Mouse (Mus musculus) left cerebral cortex, adult 2 months (tissue): ENCODE measurements around the gene Cyb561a3. TPM values are rescaled to one million over a fixed set of nuclear protein-coding genes. Genes with fewer than 3 reads are reported as not detected.
A peak's percentile ranks its signal among the peaks of the same experiment; 100 is the strongest.

Experiments used
- DNase-seq, 2 experiments: peaks; one replicate each; pipeline ENCODE4 v3.0.0; 2021 to 2022; ENCODE audit warnings: low spot score in 2 of 2, mixed read lengths in 1 of 2; ENCODE audit errors: extremely low spot score in 1 of 2
- H3K27ac ChIP-seq: fragments of 200-600 bp; 2 replicates; pipeline ENCODE4 v1.8.1; 2022
- H3K4me3 ChIP-seq: fragments of 200-600 bp; 2 replicates; pipeline ENCODE4 v1.8.1; 2022
- CTCF ChIP-seq: fragments of 200-600 bp; IDR thresholded peaks from 2 replicates; pipeline ENCODE4 v1.8.1; 2022; ENCODE audit warnings: antibody characterized with exemption, mild to moderate bottlenecking, moderate library complexity
- intact Hi-C: fragments of 180-260 bp; cut with DNase I; formaldehyde crosslinking; loops from one replicate; pipeline ENCODE4 v1.15.1; 2025
- total RNA-seq, 2 experiments: library from RNA; stranded (reverse); gene quantifications; 2 replicates each; pipeline ENCODE4 v1.2.3; 2021

Cyb561a3 gene
- total RNA-seq, 2 experiments from 2014 or later: 12.7 to 12.8 TPM

DNA sequence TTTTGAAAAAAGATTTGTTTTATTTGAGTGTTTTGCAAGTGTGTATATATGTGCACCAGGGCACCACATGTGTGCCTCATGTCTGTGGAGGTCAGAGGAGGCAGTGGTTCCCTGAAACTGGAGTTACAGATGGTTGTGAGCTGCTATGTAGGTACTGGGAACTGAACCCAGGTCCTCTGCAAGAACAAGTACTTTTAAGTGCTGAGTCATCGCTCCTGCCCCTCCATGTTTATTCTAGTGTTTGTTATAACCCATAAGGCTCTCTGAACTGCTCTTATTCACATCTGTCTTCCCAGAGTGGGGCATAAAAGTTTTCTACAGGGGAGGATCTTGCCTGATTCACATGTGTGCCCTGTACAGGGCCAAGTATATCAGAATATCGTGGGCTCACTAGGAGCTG lies 22.7 kb downstream of the Cyb561a3 start:
- no peak for DNase-seq
- no peak overlapping the region for H3K27ac ChIP-seq
- no peak overlapping the region for H3K4me3 ChIP-seq
- intact Hi-C loops: no loop called here
- no peak for TF ChIP-seq CTCF

GRCm38 (mm10) chr19:10602247-10602769 lies 25.3 kb downstream of the Cyb561a3 start:
- peak overlapping the region; percentile 54 for H3K27ac ChIP-seq
- no peak for DNase-seq
- TF ChIP-seq CTCF: no peak
- H3K4me3 ChIP-seq: peak overlapping the region; percentile 28
- intact Hi-C loops: no loop called here

DNA sequence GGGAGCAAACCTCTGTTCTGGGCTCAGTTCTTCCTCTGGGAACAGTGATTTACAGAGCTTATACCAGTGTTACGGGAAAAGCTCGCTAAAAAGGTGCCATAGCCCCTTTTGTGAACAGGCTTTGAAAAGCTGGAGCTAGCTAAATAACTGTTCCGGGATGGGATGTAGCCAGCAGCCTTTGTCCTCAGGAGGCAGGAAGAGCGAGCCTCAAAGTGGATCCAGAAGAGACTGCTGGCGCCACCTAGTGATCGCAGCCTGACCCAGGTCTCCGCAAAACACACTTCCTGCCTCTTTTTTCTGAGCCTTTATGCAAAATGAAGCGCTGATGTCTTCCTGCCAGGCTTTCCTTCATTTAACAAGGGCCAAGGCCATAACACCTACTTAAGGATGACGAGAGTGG lies 25.8 kb downstream of the Cyb561a3 start:
- peak; percentile 83 to 86 for DNase-seq

DNA sequence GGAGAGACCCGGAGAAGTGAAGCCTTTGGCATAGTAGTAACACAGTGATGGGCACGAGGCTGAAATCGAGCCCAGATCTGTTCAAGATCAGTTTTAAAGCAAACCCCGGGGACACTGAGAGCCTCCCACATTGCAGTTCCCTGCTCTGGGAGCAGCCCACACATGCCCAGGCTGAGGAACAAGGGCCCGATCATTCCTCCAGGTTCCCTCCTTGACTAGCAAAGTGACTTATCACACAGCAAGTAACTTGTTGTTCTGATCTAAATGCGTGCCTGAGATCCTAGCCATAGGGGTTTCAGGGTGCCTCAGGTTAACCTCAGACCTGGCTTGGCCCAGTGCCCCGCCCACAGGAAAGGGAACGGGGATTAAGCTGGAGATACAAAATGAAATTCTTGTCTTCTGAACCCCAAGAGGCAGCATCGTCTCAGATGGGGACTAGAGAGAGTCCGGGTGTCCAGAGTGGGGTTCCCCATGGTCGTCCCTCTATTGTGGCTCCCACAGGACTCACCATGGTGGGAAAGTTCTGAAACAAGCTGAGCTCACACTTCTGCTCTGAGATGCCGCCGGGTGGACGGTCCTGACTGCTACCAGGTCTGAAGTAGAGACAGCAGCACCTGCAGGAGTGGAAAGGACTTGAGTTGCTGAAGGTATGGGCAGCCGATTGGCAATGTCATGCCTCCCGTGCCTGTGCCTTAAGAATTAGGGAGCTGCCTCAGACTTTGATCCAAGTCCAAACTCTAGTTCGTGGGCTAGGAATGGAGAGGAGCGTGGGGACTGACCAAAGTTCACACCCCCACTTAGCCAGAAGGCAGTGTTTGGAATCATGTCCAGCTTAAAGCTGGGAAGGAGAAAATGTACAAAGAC lies 26.9 kb downstream of the Cyb561a3 start:
- no peak for TF ChIP-seq CTCF
- Histone ChIP-seq H3K4me3 (no peak overlapping the region), H3K27ac (no peak overlapping the region)
- intact Hi-C loops: no loop called here
- no peak for DNase-seq

More for the DNA sequence above, 25.8 kb downstream of the Cyb561a3 start:
- TF ChIP-seq CTCF: peak; percentile 93
- Histone ChIP-seq H3K27ac (peak overlapping the region; percentile 54), H3K4me3 (peak overlapping the region; percentile 28)
- intact Hi-C loops: no loop called here

GRCm38 (mm10) chr19:10604534-10604933 lies 27.6 kb downstream of the Cyb561a3 start:
- Histone ChIP-seq H3K4me3 (peak overlapping the region; percentile 93), H3K27ac (peak overlapping the region; percentile 96)
- no peak for DNase-seq
- intact Hi-C loops: no loop called here
- TF ChIP-seq CTCF: no peak

DNA sequence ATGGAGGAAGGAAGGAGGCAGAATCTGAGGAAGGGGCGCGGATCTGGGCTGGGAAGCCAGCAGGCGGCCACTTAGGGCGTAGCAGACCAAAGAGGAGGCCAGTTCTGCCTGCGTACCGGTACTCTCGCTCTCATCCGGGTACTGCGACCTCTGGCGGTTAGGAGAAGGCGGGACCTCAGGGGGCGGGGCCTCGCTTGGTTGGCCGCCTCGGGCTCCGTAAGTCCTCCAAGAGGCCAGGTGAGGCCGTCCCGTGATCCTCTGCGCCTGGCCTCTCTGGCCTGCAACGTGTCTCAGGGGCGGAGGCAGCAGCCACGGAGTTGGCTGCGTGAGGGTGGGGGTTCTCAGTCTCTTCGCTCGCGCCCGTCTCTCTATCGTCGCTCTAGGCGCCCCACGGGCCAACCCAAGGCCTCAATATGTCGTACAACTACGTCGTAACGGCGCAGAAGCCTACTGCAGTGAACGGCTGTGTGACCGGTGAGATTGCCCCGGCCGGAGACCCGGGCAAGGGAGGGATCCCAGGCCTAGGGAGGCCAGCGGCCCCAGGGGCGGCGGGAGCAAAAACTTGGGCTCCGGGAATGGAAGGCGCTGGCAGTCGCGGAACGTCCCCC lies 28.4 kb downstream of the Cyb561a3 start, which contains the start of the genes Ddb1 and Tkfc:
Gene Ddb1, plus strand, starts transcription at position 35 of the 608 bp plus-strand sequence.
Gene Tkfc, minus strand, starts transcription at position 362 of the 608 bp plus-strand sequence.
- peak; percentile 99 for DNase-seq
- intact Hi-C loops: loop anchor here (1.0 to 5.0 kb wide), 3 partner anchors 28 to 78 kb away; partner anchors contain the start of genes Cpsf7, Cyb561a3, Sdhaf2 and Tmem138
- TF ChIP-seq CTCF: peak; percentile 64
- Histone ChIP-seq H3K4me3 (peak within 1 kb of the TSS; percentile 93), H3K27ac (peak within 1 kb of the TSS; percentile 96)

GRCm38 (mm10) chr19:10605901-10606622 lies 29.1 kb downstream of the Cyb561a3 start:
- TF ChIP-seq CTCF: no peak
- Histone ChIP-seq H3K4me3 (peak overlapping the region; percentile 93), H3K27ac (peak overlapping the region; percentile 89)
- no peak for DNase-seq
- intact Hi-C loops: loop anchor here (1.0 to 5.0 kb wide), 3 partner anchors 29 to 79 kb away; partner anchors contain the start of genes Cpsf7, Cyb561a3, Sdhaf2 and Tmem138

- no peak overlapping the region for H3K27ac ChIP-seq
- H3K4me3 ChIP-seq: no peak overlapping the region
- intact Hi-C loops: loop anchor here (5.0 kb wide), 1 partner anchor 81 kb away; the partner anchor contains the start of genes Cpsf7 and Sdhaf2
- DNase-seq: no peak
- no peak for TF ChIP-seq CTCF
These were observed 31.7 kb downstream of the Cyb561a3 start for GRCm38 (mm10) chr19:10608573-10609240.

GRCm38 (mm10) chr19:10634106-10634871 lies 57.3 kb downstream of the Cyb561a3 start, which contains the start of gene Vwce:
Gene Vwce (plus strand): TSS chr19:10634213.
- peak within 1 kb of the TSS; percentile 50; the same call in 1 of the 2 replicates for H3K27ac ChIP-seq

GRCm38 (mm10) chr19:10634872-10635318 lies 57.9 kb downstream of the Cyb561a3 start:
- DNase-seq: peak; percentile 60 to 64
- Histone ChIP-seq H3K27ac (peak overlapping the region; percentile 50; the same call in 1 of the 2 replicates), H3K4me3 (peak overlapping the region; percentile 53)
- intact Hi-C loops: no loop called here
- no peak for TF ChIP-seq CTCF

More at GRCm38 (mm10) chr19:10634106-10634871, 57.3 kb downstream of the Cyb561a3 start, which contains the start of gene Vwce:
- DNase-seq: peak; percentile 26 to 36
- intact Hi-C loops: no loop called here
- peak; percentile 37 for TF ChIP-seq CTCF
- H3K4me3 ChIP-seq: peak within 1 kb of the TSS; percentile 53
